Mouse (Mus musculus) embryo, embryonic 10.5 days (tissue): Measurements from ENCODE around the gene Gprc6a.

Experiments
- DNase-seq: peaks from one replicate; pipeline ENCODE4 v3.0.0-alpha.2; 2015; ENCODE audit warnings: low spot score

Gprc6a gene

DNA sequence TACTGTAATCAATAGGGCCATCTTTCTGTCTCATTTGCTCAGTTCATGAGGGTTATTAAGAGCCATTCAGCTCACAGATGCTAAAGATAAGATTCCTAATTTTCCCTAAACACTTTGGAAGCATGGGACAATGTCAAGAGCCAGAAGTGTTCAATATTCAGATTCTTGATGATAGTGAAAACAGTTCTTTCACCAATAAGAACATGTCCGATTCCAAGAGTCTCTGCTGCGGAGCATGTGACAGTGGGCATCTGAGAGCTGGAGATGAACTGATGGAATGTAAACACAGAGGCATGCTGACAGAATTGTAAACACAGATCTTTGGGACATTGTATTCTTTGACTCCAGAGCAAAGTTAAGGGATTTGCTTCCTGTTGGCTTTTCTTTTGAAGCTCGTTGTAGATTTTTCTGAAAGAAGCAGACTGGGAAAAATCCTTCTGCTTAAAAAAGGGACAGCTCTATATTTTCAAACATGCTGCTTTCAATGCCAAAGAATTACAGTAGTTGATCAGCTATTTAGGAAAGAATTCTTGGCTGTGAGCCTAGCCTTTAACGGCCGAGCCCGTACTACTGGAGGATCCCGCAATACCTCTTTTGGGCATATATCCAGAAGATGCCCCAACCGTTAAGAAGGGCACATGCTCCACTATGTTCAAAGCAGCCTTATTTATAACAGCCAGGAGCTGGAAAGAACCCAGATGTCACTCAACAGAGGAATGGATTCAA, at the start of gene Gprc6a:
Gene Gprc6a (minus strand): TSS at position 51 of the 726 bp plus-strand sequence.
- DNase-seq: no peak

GRCm38 (mm10) chr10:51678251-51678639, 47.0 kb upstream of the Gprc6a start:
- DNase-seq: peak; percentile 17

GRCm38 (mm10) chr10:51677548-51678250, 46.4 kb upstream of the Gprc6a start, which contains the start of gene Rfx6:
Gene Rfx6, plus strand, starts transcription at chr10:51677756.
- DNase-seq: peak; percentile 39

DNA sequence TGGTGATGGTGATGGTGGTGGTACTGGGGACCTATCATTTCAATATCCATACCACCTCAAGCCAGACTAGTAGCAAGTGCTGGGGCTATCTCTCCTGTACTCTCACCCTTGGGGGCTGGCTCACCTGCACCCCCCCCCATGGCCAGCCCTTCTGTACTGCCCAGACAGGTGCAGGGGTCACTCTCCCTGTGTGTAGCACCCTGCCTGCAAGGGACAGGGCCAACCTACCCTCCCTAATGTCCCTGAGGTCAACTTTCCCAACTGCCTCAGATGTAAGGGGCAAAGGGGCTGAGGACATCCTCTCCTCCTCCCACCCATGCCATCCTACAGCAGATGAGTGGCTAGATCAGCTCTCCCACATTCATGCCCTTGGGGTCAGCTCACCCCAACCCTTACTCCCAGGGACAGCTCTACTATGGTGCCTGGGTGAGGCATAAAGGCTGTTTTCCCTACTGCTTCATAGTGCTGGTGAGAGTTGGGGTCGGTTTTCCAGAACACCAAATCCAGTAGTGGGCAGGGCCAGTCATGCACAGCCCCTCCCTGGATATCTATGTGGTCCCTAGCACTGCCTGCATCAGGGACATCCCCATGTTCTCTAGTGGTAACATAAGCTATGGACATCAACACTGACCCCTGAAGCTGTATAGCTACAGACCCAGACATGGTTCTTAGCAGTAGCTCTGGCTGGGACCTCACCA, 41.0 kb upstream of the Gprc6a start:
- DNase-seq: no peak

GRCm38 (mm10) chr10:51671583-51671982, 40.3 kb upstream of the Gprc6a start:
- DNase-seq: no peak

DNA sequence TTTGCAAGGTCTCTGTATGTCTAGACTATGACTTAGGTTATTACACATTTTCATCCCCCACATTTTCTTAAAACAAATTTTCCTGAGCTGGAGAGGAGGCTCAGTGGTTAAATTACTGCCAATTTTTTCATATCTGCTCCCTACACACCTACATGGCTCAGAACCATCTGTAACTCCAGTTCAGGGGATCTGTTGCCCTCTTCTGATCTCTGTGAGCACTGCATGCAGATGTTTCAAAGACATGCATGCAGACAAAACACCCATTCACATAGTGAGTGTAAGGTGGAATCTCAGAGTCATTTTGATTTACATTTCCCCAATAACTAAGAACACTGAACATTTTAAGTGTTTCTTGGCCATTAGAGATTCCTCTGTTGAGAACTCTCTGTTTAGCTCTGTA, 38.1 kb upstream of the Gprc6a start:
- peak; percentile 22 for DNase-seq

- DNase-seq: no peak
Measured at GRCm38 (mm10) chr10:51657324-51657723, 26.1 kb upstream of the Gprc6a start.

- no peak for DNase-seq
Measured at GRCm38 (mm10) chr10:51649506-51650221, 18.4 kb upstream of the Gprc6a start.

- no peak for DNase-seq
Measured at GRCm38 (mm10) chr10:51621193-51621592, 10.1 kb downstream of the Gprc6a start.

GRCm38 (mm10) chr10:51620126-51620525, 11.1 kb downstream of the Gprc6a start:
- DNase-seq: no peak

- no peak for DNase-seq
Measured at GRCm38 (mm10) chr10:51618538-51618937, 12.7 kb downstream of the Gprc6a start.

GRCm38 (mm10) chr10:51614826-51615590, 16.3 kb downstream of the Gprc6a start:
- no peak for DNase-seq

DNA sequence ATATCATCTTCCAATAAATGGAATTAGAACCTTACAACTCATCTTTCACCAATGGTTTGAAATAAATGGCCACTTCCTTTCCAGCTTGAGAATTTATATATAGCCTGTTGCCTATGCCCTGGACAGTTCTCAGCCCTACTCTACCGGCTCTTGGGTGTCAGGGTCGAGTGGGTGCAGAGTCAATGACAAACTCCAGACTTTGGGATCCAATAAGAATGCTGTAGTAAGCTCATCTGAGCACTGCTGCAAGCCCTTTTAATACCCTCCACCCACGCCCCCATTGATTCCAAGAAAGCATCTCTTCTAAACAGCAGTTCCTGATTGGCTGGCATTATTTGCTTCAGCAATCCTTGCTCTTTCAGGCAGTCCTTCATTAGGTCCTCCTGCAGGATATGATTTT, 17.8 kb downstream of the Gprc6a start:
- no peak for DNase-seq

DNA sequence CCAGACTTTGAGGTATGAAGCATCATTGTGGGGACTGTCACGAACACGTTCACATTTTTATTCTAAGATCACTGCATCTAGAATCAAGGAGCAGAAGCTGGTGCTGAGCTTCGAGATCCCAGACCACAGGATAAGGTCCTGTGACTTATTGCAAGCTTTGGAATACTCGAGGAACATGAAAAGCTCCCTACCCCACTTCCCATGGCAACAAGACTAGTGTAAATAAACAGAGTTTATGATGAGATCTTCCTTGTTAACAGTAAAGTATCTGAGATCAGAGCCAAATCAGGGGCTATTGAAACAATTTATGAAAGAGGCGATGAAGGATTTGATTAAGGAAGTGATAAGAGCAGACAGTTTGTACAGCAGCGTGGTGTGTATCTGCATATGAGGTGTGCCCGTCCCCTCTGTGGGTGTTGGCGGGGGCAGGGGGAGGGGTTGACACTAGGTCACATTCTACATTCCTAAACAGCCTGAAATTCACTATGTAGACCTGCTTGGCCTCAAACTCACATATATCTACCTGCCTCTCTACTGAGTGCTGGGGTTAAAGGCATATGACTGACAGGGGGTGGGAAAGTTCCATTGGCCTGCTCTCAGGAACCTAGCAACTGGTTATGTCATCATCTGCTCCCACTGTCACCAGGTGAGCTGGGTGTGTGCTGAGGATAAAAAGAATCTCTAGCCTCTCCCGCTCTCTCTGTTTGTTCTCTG, 19.1 kb downstream of the Gprc6a start:
- DNase-seq: no peak

DNA sequence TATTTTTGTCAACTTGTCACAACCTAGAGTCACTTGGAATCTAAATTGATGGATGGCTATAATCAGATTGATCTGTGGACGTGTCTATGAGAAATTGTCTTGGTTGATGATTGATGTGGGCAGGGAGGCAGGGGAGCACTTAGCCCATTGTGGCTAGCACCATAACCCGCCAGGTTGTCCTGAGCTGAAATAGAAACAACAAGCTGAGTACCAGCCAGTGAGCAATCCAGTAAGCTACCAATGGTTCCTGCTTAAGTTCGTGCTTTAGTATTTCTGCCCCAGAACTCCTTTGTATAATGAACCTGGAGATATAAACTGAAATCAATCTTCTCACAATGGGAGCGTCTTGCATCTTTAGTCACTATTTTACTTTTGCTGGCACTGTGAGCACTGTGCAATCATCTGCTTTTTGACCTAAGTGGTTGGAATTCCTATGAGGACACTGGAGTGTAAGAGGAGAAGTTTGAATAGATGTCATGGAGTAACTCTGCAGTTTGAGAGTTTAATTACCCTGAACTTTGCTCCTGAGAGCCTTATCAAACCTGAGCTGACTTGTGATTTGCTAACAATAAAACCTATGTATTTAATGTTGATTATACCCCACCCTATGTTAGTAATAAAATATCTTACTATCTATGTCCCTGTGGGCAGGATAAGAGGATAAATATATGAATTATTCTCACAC, 21.4 kb downstream of the Gprc6a start:
- DNase-seq: no peak

DNA sequence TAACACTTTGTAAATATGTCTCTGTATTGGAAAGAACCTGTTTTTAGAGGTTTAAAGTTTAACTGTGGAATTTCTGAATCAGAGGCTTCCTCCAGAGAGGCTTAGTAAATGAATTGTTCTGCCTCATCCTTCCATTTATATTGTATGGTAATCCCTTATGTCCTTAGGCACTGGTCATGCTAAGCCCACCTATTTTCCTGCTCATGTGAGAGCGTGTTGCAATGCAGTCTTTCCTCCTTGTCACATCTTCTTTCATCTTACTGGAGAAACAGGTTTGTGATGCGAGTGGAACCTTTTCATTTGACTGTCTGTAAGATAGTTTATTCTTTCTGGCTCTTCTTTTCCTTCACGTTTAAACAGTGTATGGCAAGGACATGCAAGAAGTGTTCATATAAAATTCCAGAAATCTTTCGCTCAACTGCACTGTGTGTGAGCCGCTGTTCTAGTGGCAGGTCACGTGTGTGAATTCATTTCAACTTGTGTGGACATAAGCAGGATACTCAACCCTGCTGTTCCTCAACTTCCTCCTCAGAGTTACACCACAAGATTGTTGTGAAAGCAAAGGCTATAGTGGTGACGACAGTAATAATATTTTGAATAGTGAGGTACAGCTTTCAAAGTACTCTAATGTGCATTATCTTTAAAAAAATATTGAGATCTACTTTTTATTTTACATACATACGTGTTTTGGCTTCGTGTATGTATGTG, 34.2 kb downstream of the Gprc6a start:
- DNase-seq: no peak

DNA sequence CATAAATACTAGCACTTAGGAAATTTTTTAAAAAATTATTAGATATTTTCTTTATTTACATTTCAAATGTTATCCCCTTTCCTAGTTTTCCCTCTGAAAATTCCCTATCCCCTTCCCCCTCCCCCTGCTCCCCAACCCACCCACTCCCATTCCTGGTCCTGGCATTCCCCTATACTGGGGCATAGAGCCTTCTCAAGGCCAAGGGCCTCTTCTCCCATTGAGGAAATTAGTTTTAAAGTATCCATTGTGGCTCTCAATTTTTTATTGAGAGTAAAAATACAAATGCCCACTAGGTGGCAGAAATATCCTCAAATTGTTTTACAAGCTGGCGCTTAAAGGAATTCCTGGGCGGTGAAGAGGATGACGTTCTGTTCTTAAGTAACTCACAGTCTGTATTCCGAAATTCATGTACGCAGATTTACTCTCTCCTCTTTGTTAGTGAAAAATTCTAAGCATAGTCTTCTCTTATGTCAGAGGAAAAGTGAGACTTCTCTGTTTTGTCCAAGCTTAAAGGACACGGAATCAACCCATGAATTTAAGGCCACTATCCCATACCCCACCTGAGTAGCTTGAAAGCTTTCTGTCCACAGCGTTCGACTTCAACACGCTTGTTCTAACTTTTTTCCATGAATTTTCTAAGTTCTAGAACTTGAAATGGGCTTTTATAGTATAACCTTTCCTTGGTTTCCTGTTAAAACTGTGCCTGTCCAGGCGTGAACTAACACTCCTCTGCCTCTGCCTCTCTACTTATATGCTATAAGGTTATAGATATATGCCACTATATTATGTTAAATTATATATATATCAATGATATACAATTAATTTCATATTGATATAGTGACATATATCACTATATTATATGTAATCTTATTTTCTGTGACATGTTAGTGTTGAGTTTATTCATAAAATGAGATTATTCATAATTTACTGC, 36.0 kb downstream of the Gprc6a start:
- peak; percentile 85 for DNase-seq

DNA sequence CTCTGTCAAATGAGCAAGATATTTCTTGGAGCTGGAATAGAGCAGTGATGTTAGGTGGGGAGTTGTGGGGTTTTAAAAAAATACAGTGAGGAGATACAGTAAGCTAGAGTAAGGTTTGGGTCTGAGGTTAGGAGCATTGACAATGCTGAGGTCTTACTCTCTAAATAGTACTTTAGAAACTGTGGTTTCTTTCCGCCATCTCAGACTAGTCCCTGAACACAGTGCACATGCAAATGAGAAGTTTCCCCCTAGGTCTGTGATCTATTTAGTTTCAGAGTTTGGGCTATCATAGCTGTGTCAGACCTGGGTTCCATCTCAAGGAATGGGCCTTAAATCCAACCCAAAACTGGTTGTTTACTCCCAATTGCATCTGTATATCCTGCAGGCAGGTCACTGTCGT, 39.7 kb downstream of the Gprc6a start:
- no peak for DNase-seq
